8 mouse cellular contexts compared by ENCODE assay signal in the genomic region with DNA sequence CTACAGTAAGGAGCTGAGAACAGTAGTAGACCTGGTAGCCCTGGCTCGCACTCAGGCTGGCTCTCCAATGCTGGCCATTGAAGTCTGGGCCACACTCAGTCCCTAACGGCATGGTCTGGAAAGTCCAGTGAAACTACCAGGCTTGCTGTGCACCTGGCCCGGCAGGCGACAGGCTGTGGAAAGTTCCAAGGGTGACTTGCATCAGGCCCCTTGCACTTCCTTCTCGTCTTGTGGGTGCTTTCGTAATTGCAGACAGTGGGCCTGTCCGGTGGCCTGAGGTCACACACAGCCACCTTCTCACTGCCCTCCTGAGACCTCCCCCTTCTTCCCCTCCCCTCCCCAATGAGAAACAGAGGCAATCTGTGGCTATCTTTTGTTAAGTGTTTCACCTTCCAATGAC. TPM values are rescaled to one million over a fixed set of nuclear protein-coding genes. Genes with fewer than 3 reads are reported as not detected.
DNase-seq lines count a peak whose midpoint lies in the region; ATAC-seq lines count a peak whose summit lies in the region.

No protein-coding gene starts in this region.

- H3K27me3 ChIP-seq in midbrain, embryonic 10.5 days (ENCODE audit: low read depth, poor library complexity, severe bottlenecking), result no peaks in the 10 kb centered on the region
- no peaks in the 10 kb centered on the region for H3K27me3 ChIP-seq in midbrain, embryonic 16.5 days (ENCODE audit: control insufficient read depth, insufficient read depth, low read depth, low read length)
- no peaks in the 10 kb centered on the region for H3K27me3 ChIP-seq in liver, embryonic 11.5 days (replicated peaks; ENCODE audit: control insufficient read depth, insufficient read depth, low read length)

- H3K4me3 ChIP-seq in midbrain, embryonic 10.5 days, result no peak overlapping the region
- no peak overlapping the region for H3K4me3 ChIP-seq in midbrain, embryonic 16.5 days (ENCODE audit: low read depth, low read length)
- no peak overlapping the region for H3K4me3 ChIP-seq in liver, embryonic 11.5 days (ENCODE audit: low read depth, low read length)

- DNase-seq in midbrain, embryonic 10.5 days (ENCODE audit: low spot score), result no peak
- DNase-seq in heart, postnatal 36 days, result peak; percentile 47 to 52
- peak; percentile 47 for DNase-seq in liver, embryonic 11.5 days (ENCODE audit: low spot score)
- DNase-seq in skeletal muscle tissue, adult 2 months (ENCODE audit: low read depth, low spot score), result peak; percentile 51
- no peak for DNase-seq in left cerebral cortex, postnatal 14 days (ENCODE audit: low spot score in 2 of 2)
- no peak for DNase-seq in right cerebral cortex, postnatal 25 days
- DNase-seq in right cerebral cortex, postnatal 4 days, result no peak

- intact Hi-C loops in heart, postnatal 36 days (cut with DNase I), result no loop called here
- intact Hi-C loops in left cerebral cortex, postnatal 14 days (cut with DNase I), result no loop called here

- no peaks in the 10 kb centered on the region for H3K9me3 ChIP-seq in midbrain, embryonic 10.5 days (replicated peaks)
- no peaks in the 10 kb centered on the region for H3K9me3 ChIP-seq in midbrain, embryonic 16.5 days (replicated peaks; ENCODE audit: control insufficient read depth, low read length, poor library complexity, severe bottlenecking)
- no peaks in the 10 kb centered on the region for H3K9me3 ChIP-seq in liver, embryonic 11.5 days (ENCODE audit: control insufficient read depth, low read length)

- H3K9ac ChIP-seq in midbrain, embryonic 16.5 days (ENCODE audit: low read depth, low read length), result no peak overlapping the region
- no peak overlapping the region for H3K9ac ChIP-seq in liver, embryonic 11.5 days (ENCODE audit: low read depth, low read length)

- no peak overlapping the region for H3K4me2 ChIP-seq in midbrain, embryonic 16.5 days (ENCODE audit: low read length)
- H3K4me2 ChIP-seq in liver, embryonic 11.5 days, result peak overlapping the region; percentile 25; the same call in 1 of the 2 replicates

- H3K36me3 ChIP-seq in midbrain, embryonic 10.5 days, result peaks cover 25% of the 10 kb centered on the region
- H3K36me3 ChIP-seq in midbrain, embryonic 16.5 days (ENCODE audit: control insufficient read depth, insufficient read depth, low read length), result peaks cover 9% of the 10 kb centered on the region
- H3K36me3 ChIP-seq in liver, embryonic 11.5 days (ENCODE audit: control insufficient read depth, insufficient read depth, low read length), result peaks cover 18% of the 10 kb centered on the region

- 71% methylated on average over 7 of the region's 7 CpGs for WGBS in midbrain, embryonic 10.5 days
- whole genome bisulfite sequencing in midbrain, embryonic 16.5 days, result 66% methylated on average over 7 of the region's 7 CpGs
- 23% methylated on average over 7 of the region's 7 CpGs for WGBS in liver, embryonic 11.5 days

- peak overlapping the region; percentile 43; the same call in 1 of the 2 replicates for H3K27ac ChIP-seq in midbrain, embryonic 10.5 days (replicated peaks)
- no peak overlapping the region for H3K27ac ChIP-seq in midbrain, embryonic 16.5 days (ENCODE audit: low read length)
- H3K27ac ChIP-seq in liver, embryonic 11.5 days (ENCODE audit: low read depth, low read length), result peak overlapping the region; percentile 11; the same call in 1 of the 2 replicates

- peaks cover 45% of the 10 kb centered on the region for H3K4me1 ChIP-seq in midbrain, embryonic 10.5 days
- no peaks in the 10 kb centered on the region for H3K4me1 ChIP-seq in midbrain, embryonic 16.5 days (ENCODE audit: control insufficient read depth, insufficient read depth, low read length)
- H3K4me1 ChIP-seq in liver, embryonic 11.5 days (replicated peaks; ENCODE audit: control insufficient read depth, insufficient read depth, low read length), result peaks cover 30% of the 10 kb centered on the region

- ATAC-seq in midbrain, embryonic 16.5 days, result no peak
- no peak for ATAC-seq in liver, embryonic 11.5 days (replicated peaks; ENCODE audit: low FRiP score)

RNA-seq across cellular contexts. Expression of gene Ncf1, which starts 3.1 kb away (rescaled TPM):
- polyA plus RNA-seq in midbrain, embryonic 10.5 days (2016; fragmentation: Nextera tagmentation; extraction: Ambion mirVana), result 2.6 and 2.7 TPM in 2 replicates
- polyA plus RNA-seq in midbrain, embryonic 16.5 days (2015; fragmentation: Nextera tagmentation; extraction: Ambion mirVana), result 2.5 and 2.7 TPM in 2 replicates
- 1 to 10 TPM; 6.3 to 6.8 TPM for total RNA-seq in heart, postnatal 36 days (2021)
- polyA plus RNA-seq in liver, embryonic 11.5 days (2014; fragmentation: Nextera tagmentation; extraction: Ambion mirVana), result 9.3 and 11.7 TPM in 2 replicates
- 1 to 10 TPM; 6.7 to 9.2 TPM for total RNA-seq in left cerebral cortex, postnatal 14 days (2021)

RNA-seq across cellular contexts. Expression of gene Gtf2ird2, which starts 48.7 kb away (rescaled TPM):
- polyA plus RNA-seq in midbrain, embryonic 10.5 days (2016; fragmentation: Nextera tagmentation; extraction: Ambion mirVana), result 7.1 and 8.9 TPM in 2 replicates
- 15.0 and 15.2 TPM in 2 replicates for polyA plus RNA-seq in midbrain, embryonic 16.5 days (2015; fragmentation: Nextera tagmentation; extraction: Ambion mirVana)
- total RNA-seq in heart, postnatal 36 days (2021), result 1 to 10 TPM; 4.9 to 5.0 TPM
- 5.1 and 5.9 TPM in 2 replicates for polyA plus RNA-seq in liver, embryonic 11.5 days (2014; fragmentation: Nextera tagmentation; extraction: Ambion mirVana)
- 10 to 100 TPM; 14.5 to 15.4 TPM for total RNA-seq in left cerebral cortex, postnatal 14 days (2021)

RNA-seq across cellular contexts. Expression of gene Rcc1l, which starts 56.0 kb away (rescaled TPM):
- 35.9 and 38.0 TPM in 2 replicates for polyA plus RNA-seq in midbrain, embryonic 10.5 days (2016; fragmentation: Nextera tagmentation; extraction: Ambion mirVana)
- polyA plus RNA-seq in midbrain, embryonic 16.5 days (2015; fragmentation: Nextera tagmentation; extraction: Ambion mirVana), result 19.1 and 20.9 TPM in 2 replicates
- total RNA-seq in heart, postnatal 36 days (2021), result 10 to 100 TPM; 29.3 to 30.2 TPM
- polyA plus RNA-seq in liver, embryonic 11.5 days (2014; fragmentation: Nextera tagmentation; extraction: Ambion mirVana), result 39.1 and 43.8 TPM in 2 replicates
- 10 to 100 TPM; 15.7 to 16.0 TPM for total RNA-seq in left cerebral cortex, postnatal 14 days (2021)

Comparison
In these comparisons a context has a peak if more than half of its experiments do, and no peak if none do; other contexts are left out.
1. DNase-seq: peak in heart, postnatal 36 days (2 of 2), liver, embryonic 11.5 days (single experiment) and skeletal muscle tissue, adult 2 months (single experiment); none in midbrain, embryonic 10.5 days (single experiment), left cerebral cortex, postnatal 14 days (0 of 2), right cerebral cortex, postnatal 25 days (single experiment) and right cerebral cortex, postnatal 4 days (single experiment).